Mouse (Mus musculus) limb, embryonic 11.5 days (tissue): ENCODE results near the gene Pls3. TPM values are rescaled to one million over a fixed set of nuclear protein-coding genes. Genes with fewer than 3 reads are reported as not detected.

ENCODE experiments used
- ATAC-seq: fragments of 200-750 bp; cut with Nextera tagmentation; 2 replicates; pipeline ENCODE4 v1.8.0; 2017; ENCODE audit warnings: low read depth; ENCODE audit not compliant: insufficient number of reproducible peaks, low FRiP score, low TSS enrichment
- DNase-seq: peaks from one replicate; pipeline ENCODE4 v3.0.0-alpha.2; 2015; ENCODE audit warnings: low spot score
- H3K27ac ChIP-seq: fragments of 300-500 bp; sonication (generic); replicated peaks from 2 replicates; pipeline ENCODE4 v1.5.1; 2014; ENCODE audit warnings: low read depth, mild to moderate bottlenecking, low read length
- H3K27me3 ChIP-seq: fragments of 300-500 bp; sonication (generic); 2 replicates; pipeline ENCODE4 v1.6.1; 2014; ENCODE audit warnings: mild to moderate bottlenecking, low read length, mixed read lengths; ENCODE audit not compliant: control insufficient read depth, insufficient read depth
- H3K36me3 ChIP-seq: fragments of 300-500 bp; sonication (generic); 2 replicates; pipeline ENCODE4 v1.6.1; 2014; ENCODE audit warnings: mild to moderate bottlenecking, low read length, moderate library complexity, mixed read lengths; ENCODE audit not compliant: control insufficient read depth, insufficient read depth
- H3K4me1 ChIP-seq: fragments of 300-500 bp; sonication (generic); 2 replicates; pipeline ENCODE4 v1.6.1; 2014; ENCODE audit warnings: low read length, mixed read lengths; ENCODE audit not compliant: control insufficient read depth, insufficient read depth
- H3K4me2 ChIP-seq: fragments of 300-500 bp; sonication (generic); 2 replicates; pipeline ENCODE4 v1.6.1; 2014; ENCODE audit warnings: low read depth, mild to moderate bottlenecking, moderate library complexity; ENCODE audit not compliant: severe bottlenecking
- H3K4me3 ChIP-seq: fragments of 300-500 bp; sonication (generic); 2 replicates; pipeline ENCODE4 v1.5.1; 2014; ENCODE audit warnings: low read depth, low read length
- H3K9ac ChIP-seq: fragments of 300-500 bp; sonication (generic); 2 replicates; pipeline ENCODE4 v1.6.1; 2014; ENCODE audit warnings: mild to moderate bottlenecking, low read length
- H3K9me3 ChIP-seq: fragments of 300-500 bp; sonication (generic); 2 replicates; pipeline ENCODE4 v1.6.1; 2016; ENCODE audit warnings: low read length; ENCODE audit not compliant: control insufficient read depth
- whole genome bisulfite sequencing: fragments of 180-500 bp; shearing (Covaris S2); extraction: QIAGEN DNeasy Blood & Tissue Kit; methylation state at CpG from one replicate; pipeline ENCODE4 v1.1.7; 2014; 5-methylcytosine and 5-hydroxymethylcytosine counted together
- polyA plus RNA-seq: library from polyadenylated mRNA; unstranded; fragments of >200 nt; fragmentation: Nextera tagmentation; extraction: Ambion mirVana; gene quantifications from 2 replicates; pipeline ENCODE4 v1.2.1, GENCODE M21; 2014

Gene Pls3
- polyA plus RNA-seq, 1 experiment from 2014 or later = 88.5 TPM

GRCm38 (mm10) chrX:75818647-75819271, 56.2 kb downstream of the Pls3 start:
- Histone ChIP-seq H3K36me3 (no peaks in the 10 kb centered on the region), H3K9me3 (no peaks in the 10 kb centered on the region), H3K4me2 (no peak overlapping the region), H3K4me1 (no peaks in the 10 kb centered on the region), H3K9ac (no peak overlapping the region), H3K4me3 (no peak overlapping the region), H3K27ac (no peak overlapping the region), H3K27me3 (no peaks in the 10 kb centered on the region)
- 68% methylated on average over 1 of the region's 1 CpGs for WGBS
- ATAC-seq (no peak), DNase-seq (no peak)

GRCm38 (mm10) chrX:75814958-75815357, 60.0 kb downstream of the Pls3 start:
- no peaks in the 10 kb centered on the region for H3K9me3 ChIP-seq
- WGBS = 75% methylated on average over 2 of the region's 2 CpGs
- no peaks in the 10 kb centered on the region for H3K27me3 ChIP-seq
- no peak overlapping the region for H3K9ac ChIP-seq
- H3K4me2 ChIP-seq = no peak overlapping the region
- DNase-seq (no peak), ATAC-seq (no peak)
- no peaks in the 10 kb centered on the region for H3K36me3 ChIP-seq
- no peak overlapping the region for H3K4me3 ChIP-seq
- no peaks in the 10 kb centered on the region for H3K4me1 ChIP-seq
- H3K27ac ChIP-seq = no peak overlapping the region

GRCm38 (mm10) chrX:75814123-75814522, 60.9 kb downstream of the Pls3 start:
- Histone ChIP-seq H3K4me1 (no peaks in the 10 kb centered on the region), H3K36me3 (no peaks in the 10 kb centered on the region), H3K9me3 (no peaks in the 10 kb centered on the region), H3K27me3 (no peaks in the 10 kb centered on the region), H3K4me2 (no peak overlapping the region), H3K27ac (no peak overlapping the region), H3K9ac (no peak overlapping the region), H3K4me3 (no peak overlapping the region)
- WGBS = 88% methylated on average over 4 of the region's 4 CpGs
- DNase-seq = no peak
- no peak for ATAC-seq

GRCm38 (mm10) chrX:75796583-75796982, 78.4 kb downstream of the Pls3 start:
- ATAC-seq (no peak), DNase-seq (peak; percentile 28)
- H3K4me2 ChIP-seq = no peak overlapping the region
- H3K27ac ChIP-seq = no peak overlapping the region
- H3K36me3 ChIP-seq = no peaks in the 10 kb centered on the region
- H3K9ac ChIP-seq = no peak overlapping the region
- no peaks in the 10 kb centered on the region for H3K27me3 ChIP-seq
- WGBS = 40% methylated on average over 4 of the region's 4 CpGs
- H3K4me3 ChIP-seq = no peak overlapping the region
- H3K4me1 ChIP-seq = no peaks in the 10 kb centered on the region
- H3K9me3 ChIP-seq = no peaks in the 10 kb centered on the region

GRCm38 (mm10) chrX:75779796-75780195, 95.2 kb downstream of the Pls3 start:
- H3K9me3 ChIP-seq = no peaks in the 10 kb centered on the region
- H3K4me3 ChIP-seq = no peak overlapping the region
- no peaks in the 10 kb centered on the region for H3K4me1 ChIP-seq
- H3K9ac ChIP-seq = no peak overlapping the region
- H3K36me3 ChIP-seq = no peaks in the 10 kb centered on the region
- no peak overlapping the region for H3K27ac ChIP-seq
- H3K4me2 ChIP-seq = no peak overlapping the region
- no peaks in the 10 kb centered on the region for H3K27me3 ChIP-seq
- DNase-seq (no peak), ATAC-seq (no peak)
- 88% methylated on average over 4 of the region's 4 CpGs for WGBS

GRCm38 (mm10) chrX:75777461-75777860, 97.5 kb downstream of the Pls3 start:
- H3K36me3 ChIP-seq = no peaks in the 10 kb centered on the region
- WGBS = 85% methylated on average over 2 of the region's 2 CpGs
- H3K27ac ChIP-seq = no peak overlapping the region
- no peaks in the 10 kb centered on the region for H3K27me3 ChIP-seq
- H3K9ac ChIP-seq = no peak overlapping the region
- no peaks in the 10 kb centered on the region for H3K9me3 ChIP-seq
- peak; percentile 21 for DNase-seq
- no peak for ATAC-seq
- no peaks in the 10 kb centered on the region for H3K4me1 ChIP-seq
- H3K4me2 ChIP-seq = no peak overlapping the region
- no peak overlapping the region for H3K4me3 ChIP-seq

- Histone ChIP-seq H3K9me3 (no peaks in the 10 kb centered on the region), H3K9ac (peak overlapping the region; percentile 63; the same call in 1 of the 2 replicates), H3K4me1 (no peaks in the 10 kb centered on the region), H3K4me2 (peak overlapping the region; percentile 44), H3K36me3 (no peaks in the 10 kb centered on the region), H3K27me3 (no peaks in the 10 kb centered on the region), H3K27ac (no peak overlapping the region), H3K4me3 (peak overlapping the region; percentile 41)
- 39% methylated on average over 7 of the region's 7 CpGs for WGBS
- no peak for DNase-seq
- no peak for ATAC-seq
These were observed 110.1 kb downstream of the Pls3 start for GRCm38 (mm10) chrX:75764794-75765328.

GRCm38 (mm10) chrX:75764135-75764793, 110.7 kb downstream of the Pls3 start:
- H3K9ac ChIP-seq = peak overlapping the region; percentile 63
- H3K4me3 ChIP-seq = peak overlapping the region; percentile 41
- peak overlapping the region; percentile 80 for H3K27ac ChIP-seq
- no peaks in the 10 kb centered on the region for H3K9me3 ChIP-seq
- DNase-seq (peak; percentile 69), ATAC-seq (peak; percentile 87)
- H3K4me1 ChIP-seq = no peaks in the 10 kb centered on the region
- H3K27me3 ChIP-seq = no peaks in the 10 kb centered on the region
- no peaks in the 10 kb centered on the region for H3K36me3 ChIP-seq
- 16% methylated on average over 18 of the region's 19 CpGs for WGBS
- peak overlapping the region; percentile 44 for H3K4me2 ChIP-seq
